Mouse (Mus musculus) brain, embryonic 14.5 days (tissue): ENCODE measurements around the gene Pirt.

Source experiments
- CTCF ChIP-seq: fragments of 200-500 bp; IDR thresholded peaks from 2 replicates; pipeline ENCODE4 v1.5.1; 2012; ENCODE audit warnings: inconsistent platforms, mild to moderate bottlenecking, moderate library complexity, borderline replicate concordance; ENCODE audit not compliant: insufficient read depth, insufficient read length; ENCODE audit errors: extremely low read depth
- POLR2A ChIP-seq: fragments of 200-500 bp; IDR thresholded peaks from 2 replicates; pipeline ENCODE4 v1.6.1; 2012; ENCODE audit warnings: mild to moderate bottlenecking, inconsistent platforms, borderline replicate concordance; ENCODE audit not compliant: poor library complexity, insufficient read depth, insufficient read length, severe bottlenecking; ENCODE audit errors: extremely low read depth

- TF ChIP-seq CTCF (no peak), POLR2A (no peak)
Observed at GRCm38 (mm10) chr11:66963462-66963861, 51.7 kb downstream of the Pirt start.
